Mouse (Mus musculus): Measurements from ENCODE around the gene Arhgap10. TPM values are rescaled to one million over a fixed set of nuclear protein-coding genes. Genes with fewer than 3 reads are reported as not detected.

The Arhgap10 gene
- polyA plus RNA-seq, 1 experiment, result 17.6 TPM

- no peaks in the 10 kb centered on the region for H3K27me3 ChIP-seq (ENCODE audit: control insufficient read depth, insufficient read depth, insufficient read length)
- H3ac ChIP-seq (ENCODE audit: control insufficient read depth, insufficient read length, low read depth), result no peak overlapping the region
- TF ChIP-seq CEBPB (IDR thresholded peaks at IDR 0.05; ENCODE audit: low read depth), result no peak
- TF ChIP-seq MAX (IDR thresholded peaks at IDR 0.05), result no peak
- no peak for TF ChIP-seq CTCF (IDR thresholded peaks at IDR 0.05; ENCODE audit: control insufficient read depth, insufficient read depth, insufficient read length)
- TF ChIP-seq USF1 (IDR thresholded peaks at IDR 0.05; ENCODE audit: low read depth), result no peak
- TF ChIP-seq FOSL1 (IDR thresholded peaks at IDR 0.05; ENCODE audit: insufficient read depth, low read length, poor library complexity, severe bottlenecking), result peak; percentile 4
- no peak for TF ChIP-seq MYOD1 (IDR thresholded peaks at IDR 0.05; ENCODE audit: control insufficient read depth, insufficient read length, low read depth)
- TF ChIP-seq MYOG (IDR thresholded peaks at IDR 0.05; ENCODE audit: control insufficient read depth, extremely low read depth, insufficient read length), result no peak
- H3K36me3 ChIP-seq (ENCODE audit: control insufficient read depth, insufficient read depth), result no peaks in the 10 kb centered on the region
- peaks cover 36% of the 10 kb centered on the region for H3K79me2 ChIP-seq (ENCODE audit: control insufficient read depth, insufficient read depth)
- H3K79me3 ChIP-seq (ENCODE audit: low read depth), result peaks cover 13% of the 10 kb centered on the region
- no peak overlapping the region for H3K4me3 ChIP-seq (ENCODE audit: insufficient read depth, poor library complexity, severe bottlenecking)
These were observed 3.5 kb upstream of the Arhgap10 start for GRCm38 (mm10) chr8:77521028-77521785.

GRCm38 (mm10) chr8:77520601-77521000 is 2.8 kb upstream of the Arhgap10 start:
- Histone ChIP-seq H3K36me3 (ENCODE audit: control insufficient read depth, insufficient read depth) (no peaks in the 10 kb centered on the region), H3K4me3 (ENCODE audit: insufficient read depth, poor library complexity, severe bottlenecking) (no peak overlapping the region), H3ac (ENCODE audit: control insufficient read depth, insufficient read length, low read depth) (no peak overlapping the region), H3K79me2 (ENCODE audit: control insufficient read depth, insufficient read depth) (peaks cover 42% of the 10 kb centered on the region), H3K79me3 (ENCODE audit: low read depth) (peaks cover 19% of the 10 kb centered on the region), H3K27me3 (ENCODE audit: control insufficient read depth, insufficient read depth, insufficient read length) (no peaks in the 10 kb centered on the region)
- TF ChIP-seq MAX (IDR thresholded peaks at IDR 0.05), result no peak
- TF ChIP-seq USF1 (IDR thresholded peaks at IDR 0.05; ENCODE audit: low read depth), result no peak

GRCm38 (mm10) chr8:77518201-77519115 is 705 bp upstream of the Arhgap10 start:
- no peak for TF ChIP-seq USF1 (IDR thresholded peaks at IDR 0.05; ENCODE audit: low read depth)
- TF ChIP-seq MAX (IDR thresholded peaks at IDR 0.05), result peak; percentile 44
- no peak for TF ChIP-seq FOSL1 (IDR thresholded peaks at IDR 0.05; ENCODE audit: insufficient read depth, low read length, poor library complexity, severe bottlenecking)

GRCm38 (mm10) chr8:77516845-77517244 is 908 bp downstream of the Arhgap10 start:
- H3K36me3 ChIP-seq (ENCODE audit: control insufficient read depth, insufficient read depth), result peaks cover 8% of the 10 kb centered on the region
- no peak for TF ChIP-seq CEBPB (IDR thresholded peaks at IDR 0.05; ENCODE audit: low read depth)
- H3K79me2 ChIP-seq (ENCODE audit: control insufficient read depth, insufficient read depth), result peaks cover 80% of the 10 kb centered on the region
- H3ac ChIP-seq (ENCODE audit: control insufficient read depth, insufficient read length, low read depth), result peak overlapping the region; percentile 84
- peaks cover 55% of the 10 kb centered on the region for H3K79me3 ChIP-seq (ENCODE audit: low read depth)
- peak overlapping the region; percentile 85 for H3K4me3 ChIP-seq (ENCODE audit: insufficient read depth, poor library complexity, severe bottlenecking)
- H3K27me3 ChIP-seq (ENCODE audit: control insufficient read depth, insufficient read depth, insufficient read length), result no peaks in the 10 kb centered on the region

More at GRCm38 (mm10) chr8:77518201-77519115, 705 bp upstream of the Arhgap10 start:
- Histone ChIP-seq H3K4me3 (ENCODE audit: insufficient read depth, poor library complexity, severe bottlenecking) (peak overlapping the region; percentile 85), H3K79me3 (ENCODE audit: low read depth) (peaks cover 40% of the 10 kb centered on the region), H3K27me3 (ENCODE audit: control insufficient read depth, insufficient read depth, insufficient read length) (no peaks in the 10 kb centered on the region), H3ac (ENCODE audit: control insufficient read depth, insufficient read length, low read depth) (peak overlapping the region; percentile 66), H3K79me2 (ENCODE audit: control insufficient read depth, insufficient read depth) (peaks cover 64% of the 10 kb centered on the region), H3K36me3 (ENCODE audit: control insufficient read depth, insufficient read depth) (peaks cover 8% of the 10 kb centered on the region)

- H3K79me2 ChIP-seq (ENCODE audit: control insufficient read depth, insufficient read depth), result peaks cover 90% of the 10 kb centered on the region
- no peak for TF ChIP-seq MAX (IDR thresholded peaks at IDR 0.05)
- TF ChIP-seq CEBPB (IDR thresholded peaks at IDR 0.05; ENCODE audit: low read depth), result no peak
- no peak for TF ChIP-seq USF1 (IDR thresholded peaks at IDR 0.05; ENCODE audit: low read depth)
- no peak for TF ChIP-seq CTCF (IDR thresholded peaks at IDR 0.05; ENCODE audit: control insufficient read depth, insufficient read depth, insufficient read length)
- peaks cover 62% of the 10 kb centered on the region for H3K79me3 ChIP-seq (ENCODE audit: low read depth)
- H3K27me3 ChIP-seq (ENCODE audit: control insufficient read depth, insufficient read depth, insufficient read length), result no peaks in the 10 kb centered on the region
- H3ac ChIP-seq (ENCODE audit: control insufficient read depth, insufficient read length, low read depth), result no peak overlapping the region
- H3K36me3 ChIP-seq (ENCODE audit: control insufficient read depth, insufficient read depth), result peaks cover 8% of the 10 kb centered on the region
- no peak overlapping the region for H3K4me3 ChIP-seq (ENCODE audit: insufficient read depth, poor library complexity, severe bottlenecking)
These were observed 2.0 kb downstream of the Arhgap10 start for GRCm38 (mm10) chr8:77515786-77516185.

- H3K36me3 ChIP-seq (ENCODE audit: control insufficient read depth, insufficient read depth), result peaks cover 8% of the 10 kb centered on the region
- peaks cover 68% of the 10 kb centered on the region for H3K79me3 ChIP-seq (ENCODE audit: low read depth)
- no peaks in the 10 kb centered on the region for H3K27me3 ChIP-seq (ENCODE audit: control insufficient read depth, insufficient read depth, insufficient read length)
- no peak overlapping the region for H3ac ChIP-seq (ENCODE audit: control insufficient read depth, insufficient read length, low read depth)
- TF ChIP-seq FOSL1 (IDR thresholded peaks at IDR 0.05; ENCODE audit: insufficient read depth, low read length, poor library complexity, severe bottlenecking) (no peak), USF1 (IDR thresholded peaks at IDR 0.05; ENCODE audit: low read depth) (no peak), MYOD1 (IDR thresholded peaks at IDR 0.05; ENCODE audit: control insufficient read depth, insufficient read length, low read depth) (no peak), CTCF (IDR thresholded peaks at IDR 0.05; ENCODE audit: control insufficient read depth, insufficient read depth, insufficient read length) (no peak), MAX (IDR thresholded peaks at IDR 0.05) (no peak), CEBPB (IDR thresholded peaks at IDR 0.05; ENCODE audit: low read depth) (no peak), MYOG (IDR thresholded peaks at IDR 0.05; ENCODE audit: control insufficient read depth, extremely low read depth, insufficient read length) (no peak)
- no peak overlapping the region for H3K4me3 ChIP-seq (ENCODE audit: insufficient read depth, poor library complexity, severe bottlenecking)
- H3K79me2 ChIP-seq (ENCODE audit: control insufficient read depth, insufficient read depth), result peaks cover 92% of the 10 kb centered on the region
These were observed 2.6 kb downstream of the Arhgap10 start for GRCm38 (mm10) chr8:77515201-77515600.
